Mouse (Mus musculus) midbrain, embryonic 10.5 days (tissue): Measurements from ENCODE around the gene Gstt2. TPM values are rescaled to one million over a fixed set of nuclear protein-coding genes. Genes with fewer than 3 reads are reported as not detected.

ENCODE experiments used
- DNase-seq: peaks from one replicate; pipeline ENCODE4 v3.0.0-alpha.2; 2017; ENCODE audit warnings: low spot score
- H3K27ac ChIP-seq: fragments of 300-500 bp; sonication (generic); replicated peaks from 2 replicates; pipeline ENCODE4 v1.5.1; 2016; ENCODE audit warnings: mild to moderate bottlenecking
- H3K27me3 ChIP-seq: fragments of 300-500 bp; sonication (generic); 2 replicates; pipeline ENCODE4 v1.6.1; 2016; ENCODE audit warnings: low read depth, mild to moderate bottlenecking; ENCODE audit not compliant: poor library complexity, severe bottlenecking
- H3K36me3 ChIP-seq: fragments of 300-500 bp; sonication (generic); 2 replicates; pipeline ENCODE4 v1.6.1; 2016; ENCODE audit warnings: mild to moderate bottlenecking, moderate library complexity
- H3K4me1 ChIP-seq: fragments of 300-500 bp; sonication (generic); 2 replicates; pipeline ENCODE4 v1.6.1; 2016
- H3K4me3 ChIP-seq: fragments of 300-500 bp; sonication (generic); 2 replicates; pipeline ENCODE4 v1.5.1; 2016; ENCODE audit warnings: mild to moderate bottlenecking, moderate library complexity
- H3K9me3 ChIP-seq: fragments of 300-500 bp; sonication (generic); replicated peaks from 2 replicates; pipeline ENCODE4 v1.6.1; 2016; ENCODE audit warnings: mild to moderate bottlenecking
- WGBS: fragments of 180-500 bp; shearing (Covaris S2); methylation state at CpG from one replicate; pipeline ENCODE4 v1.1.7; 2016; 5-methylcytosine and 5-hydroxymethylcytosine counted together
- polyA plus RNA-seq: library from polyadenylated mRNA; unstranded; fragments of >200 nt; fragmentation: Nextera tagmentation; extraction: Ambion mirVana; gene quantifications from 2 replicates; pipeline ENCODE4 v1.2.1, GENCODE M21; 2016

The Gstt2 gene
- polyA plus RNA-seq, 1 experiment from 2014 or later: 8.3 TPM

- H3K4me3 ChIP-seq: no peak overlapping the region
- H3K36me3 ChIP-seq: no peaks in the 10 kb centered on the region
- no peaks in the 10 kb centered on the region for H3K9me3 ChIP-seq
- WGBS: 70% methylated on average over 2 of the region's 2 CpGs
- no peak overlapping the region for H3K27ac ChIP-seq
- DNase-seq: no peak
- H3K4me1 ChIP-seq: no peaks in the 10 kb centered on the region
- H3K27me3 ChIP-seq: 0 out of 2 replicates have a peak, but pooled peaks cover 9% of the 10 kb centered on the region
These were observed 33.0 kb downstream of the Gstt2 start for GRCm38 (mm10) chr10:75804217-75804616.

- no peaks in the 10 kb centered on the region for H3K36me3 ChIP-seq
- no peaks in the 10 kb centered on the region for H3K9me3 ChIP-seq
- peak; percentile 53 for DNase-seq
- 4% methylated on average over 18 of the region's 18 CpGs for WGBS
- peak within 1 kb of the TSS; percentile 39 for H3K27ac ChIP-seq
- H3K4me1 ChIP-seq: peaks cover 31% of the 10 kb centered on the region
- peaks cover 49% of the 10 kb centered on the region for H3K27me3 ChIP-seq
- peak within 1 kb of the TSS; percentile 58 for H3K4me3 ChIP-seq
These were observed 39.0 kb downstream of the Gstt2 start, which contains the start of gene Gstt1 for GRCm38 (mm10) chr10:75798176-75798696. Gstt1 (minus strand) TSS chr10:75798584.

GRCm38 (mm10) chr10:75797619-75798175 lies 39.5 kb downstream of the Gstt2 start:
- peaks cover 31% of the 10 kb centered on the region for H3K4me1 ChIP-seq
- peak; percentile 48 for DNase-seq
- H3K9me3 ChIP-seq: no peaks in the 10 kb centered on the region
- H3K4me3 ChIP-seq: peak overlapping the region; percentile 58
- H3K36me3 ChIP-seq: no peaks in the 10 kb centered on the region
- 3% methylated on average over 12 of the region's 12 CpGs for WGBS
- peaks cover 49% of the 10 kb centered on the region for H3K27me3 ChIP-seq
- peak overlapping the region; percentile 39 for H3K27ac ChIP-seq

GRCm38 (mm10) chr10:75796731-75797516 lies 40.3 kb downstream of the Gstt2 start:
- Histone ChIP-seq H3K27ac (0 out of 2 replicates have a peak overlapping the region, but pooled peaks have one; percentile 14), H3K4me1 (peaks cover 31% of the 10 kb centered on the region), H3K36me3 (no peaks in the 10 kb centered on the region), H3K9me3 (no peaks in the 10 kb centered on the region), H3K27me3 (peaks cover 49% of the 10 kb centered on the region), H3K4me3 (peak overlapping the region; percentile 58)
- 51% methylated on average over 11 of the region's 11 CpGs for WGBS
- DNase-seq: no peak

DNA sequence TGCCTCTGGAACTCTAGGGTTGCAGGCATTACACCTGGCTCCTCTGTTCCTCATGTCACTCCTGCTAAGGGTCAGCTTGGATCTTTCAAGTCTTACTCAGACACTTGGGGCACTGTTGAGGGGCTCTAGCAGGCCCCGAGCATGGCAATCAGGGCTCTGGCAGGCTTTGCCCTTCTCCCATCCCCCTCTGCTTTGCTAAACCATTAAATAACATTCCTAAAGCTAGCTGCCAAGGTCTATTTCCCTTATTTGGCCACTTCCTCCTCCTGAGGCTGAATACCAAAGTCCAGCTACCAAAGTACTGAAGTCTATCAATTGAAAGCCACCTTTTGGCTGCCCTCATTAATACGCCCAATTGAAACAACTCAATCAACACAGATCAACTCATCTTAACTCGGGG lies 42.3 kb downstream of the Gstt2 start:
- peaks cover 46% of the 10 kb centered on the region for H3K27me3 ChIP-seq
- DNase-seq: no peak
- peaks cover 31% of the 10 kb centered on the region for H3K4me1 ChIP-seq
- no peak overlapping the region for H3K4me3 ChIP-seq
- no peaks in the 10 kb centered on the region for H3K36me3 ChIP-seq
- 39% methylated on average over 3 of the region's 3 CpGs for WGBS
- H3K9me3 ChIP-seq: no peaks in the 10 kb centered on the region
- H3K27ac ChIP-seq: peak overlapping the region; percentile 39; the same call in 1 of the 2 replicates

GRCm38 (mm10) chr10:75790773-75791172 lies 46.5 kb downstream of the Gstt2 start:
- no peak overlapping the region for H3K4me3 ChIP-seq
- H3K9me3 ChIP-seq: no peaks in the 10 kb centered on the region
- H3K27ac ChIP-seq: no peak overlapping the region
- 0 out of 2 replicates have a peak, but pooled peaks cover 12% of the 10 kb centered on the region for H3K27me3 ChIP-seq
- H3K36me3 ChIP-seq: no peaks in the 10 kb centered on the region
- no peak for DNase-seq
- WGBS: 30% methylated on average over 7 of the region's 7 CpGs
- H3K4me1 ChIP-seq: peaks cover 13% of the 10 kb centered on the region

DNA sequence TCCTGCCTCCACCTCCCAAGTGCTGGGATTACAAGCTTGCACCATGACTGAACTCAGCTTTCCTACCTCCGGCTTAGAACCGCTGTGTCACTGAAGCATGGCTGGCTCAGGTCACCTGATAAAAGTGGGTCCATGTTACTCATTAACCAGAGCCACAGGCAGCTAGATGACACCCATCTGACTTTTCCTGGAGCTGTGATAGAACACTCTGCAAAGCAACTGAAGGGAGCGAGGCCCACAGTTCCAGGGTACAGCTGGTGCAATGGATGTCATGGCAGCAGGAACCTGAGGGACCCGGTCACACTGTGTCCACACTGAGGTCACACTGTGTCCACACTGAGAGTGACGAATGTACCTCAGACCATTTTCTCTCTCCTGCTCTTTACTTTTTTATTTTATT lies 47.4 kb downstream of the Gstt2 start:
- Histone ChIP-seq H3K27me3 (0 out of 2 replicates have a peak, but pooled peaks cover 4% of the 10 kb centered on the region), H3K4me3 (no peak overlapping the region), H3K9me3 (no peaks in the 10 kb centered on the region), H3K4me1 (peaks cover 6% of the 10 kb centered on the region), H3K36me3 (no peaks in the 10 kb centered on the region), H3K27ac (no peak overlapping the region)
- DNase-seq: no peak
- WGBS: 92% methylated on average over 5 of the region's 5 CpGs

DNA sequence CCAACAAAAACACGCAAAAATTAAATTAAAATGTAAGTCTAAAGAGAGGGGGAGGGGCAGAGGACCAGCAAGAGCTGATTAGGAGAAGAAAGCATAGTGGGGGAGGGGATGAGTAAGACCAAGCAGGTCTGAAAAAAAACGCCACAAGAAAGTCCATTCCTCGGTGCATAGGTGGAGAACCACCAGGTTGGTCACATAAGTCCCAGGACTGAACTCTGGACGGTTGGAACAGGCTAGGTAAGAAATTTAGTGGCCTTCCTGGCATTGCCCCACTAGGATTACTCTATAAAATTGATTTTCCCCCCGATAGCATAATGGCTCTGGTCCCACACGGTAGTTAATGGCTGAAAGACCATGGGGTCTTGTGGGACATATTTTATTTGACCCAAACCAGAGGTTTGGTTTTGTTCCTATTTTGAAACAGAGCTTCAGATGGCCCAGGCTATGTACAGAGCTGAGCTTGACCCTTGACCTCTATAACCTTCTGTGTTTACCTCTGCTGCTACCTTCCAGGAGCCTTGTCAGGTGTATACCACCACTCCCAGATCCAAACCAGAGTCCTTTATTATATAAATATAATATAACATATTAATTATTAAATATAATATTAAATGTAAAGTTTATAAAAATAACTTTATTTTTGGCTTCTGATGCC lies 48.0 kb downstream of the Gstt2 start:
- H3K27me3 ChIP-seq: no peaks in the 10 kb centered on the region
- no peak for DNase-seq
- H3K36me3 ChIP-seq: no peaks in the 10 kb centered on the region
- 70% methylated on average over 6 of the region's 6 CpGs for WGBS
- H3K4me3 ChIP-seq: no peak overlapping the region
- no peaks in the 10 kb centered on the region for H3K4me1 ChIP-seq
- H3K9me3 ChIP-seq: no peaks in the 10 kb centered on the region
- H3K27ac ChIP-seq: no peak overlapping the region

DNA sequence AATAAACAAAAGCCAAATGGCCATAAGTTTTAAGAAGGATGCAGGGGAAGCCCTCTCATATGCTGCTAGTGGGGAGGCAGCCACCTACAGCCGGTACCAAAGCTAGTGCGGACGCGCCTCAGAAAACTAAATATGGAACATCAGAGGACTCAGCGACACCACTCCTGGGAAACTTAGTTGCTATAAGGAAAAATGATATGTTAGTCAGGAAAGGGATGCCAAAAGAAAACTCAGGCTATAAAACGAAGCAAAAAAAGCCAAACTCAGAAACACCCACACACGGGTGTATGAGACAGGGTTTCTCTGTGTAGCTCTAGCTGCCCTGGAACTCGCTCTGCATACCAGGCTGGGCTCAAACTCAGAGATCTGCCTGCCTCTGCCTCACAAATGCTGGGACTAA lies 48.9 kb downstream of the Gstt2 start:
- Histone ChIP-seq H3K4me1 (no peaks in the 10 kb centered on the region), H3K36me3 (no peaks in the 10 kb centered on the region), H3K27me3 (peaks cover 8% of the 10 kb centered on the region; the same call in 1 of the 2 replicates), H3K4me3 (no peak overlapping the region), H3K9me3 (no peaks in the 10 kb centered on the region), H3K27ac (no peak overlapping the region)
- no peak for DNase-seq
- WGBS: 91% methylated on average over 8 of the region's 8 CpGs

- DNase-seq: no peak
- H3K27ac ChIP-seq: no peak overlapping the region
- H3K9me3 ChIP-seq: no peaks in the 10 kb centered on the region
- no peak overlapping the region for H3K4me3 ChIP-seq
- peaks cover 35% of the 10 kb centered on the region for H3K27me3 ChIP-seq
- WGBS: 83% methylated on average over 1 of the region's 1 CpGs
- H3K36me3 ChIP-seq: no peaks in the 10 kb centered on the region
- peaks cover 9% of the 10 kb centered on the region for H3K4me1 ChIP-seq
These were observed 51.8 kb downstream of the Gstt2 start for GRCm38 (mm10) chr10:75785442-75785841.
